Mouse (Mus musculus) CD4-positive naive resting alpha-beta T cell, adult 57 days (primary cell): ENCODE results near the gene Phlpp2. TPM values are rescaled to one million over a fixed set of nuclear protein-coding genes. Genes with fewer than 3 reads are reported as not detected.

Experiments
- total RNA-seq: library from RNA; stranded (reverse); gene quantifications from one replicate; pipeline ENCODE4 v1.2.4, GENCODE M21; 2023

Phlpp2 gene
- total RNA-seq: 6.5 TPM

DNA sequence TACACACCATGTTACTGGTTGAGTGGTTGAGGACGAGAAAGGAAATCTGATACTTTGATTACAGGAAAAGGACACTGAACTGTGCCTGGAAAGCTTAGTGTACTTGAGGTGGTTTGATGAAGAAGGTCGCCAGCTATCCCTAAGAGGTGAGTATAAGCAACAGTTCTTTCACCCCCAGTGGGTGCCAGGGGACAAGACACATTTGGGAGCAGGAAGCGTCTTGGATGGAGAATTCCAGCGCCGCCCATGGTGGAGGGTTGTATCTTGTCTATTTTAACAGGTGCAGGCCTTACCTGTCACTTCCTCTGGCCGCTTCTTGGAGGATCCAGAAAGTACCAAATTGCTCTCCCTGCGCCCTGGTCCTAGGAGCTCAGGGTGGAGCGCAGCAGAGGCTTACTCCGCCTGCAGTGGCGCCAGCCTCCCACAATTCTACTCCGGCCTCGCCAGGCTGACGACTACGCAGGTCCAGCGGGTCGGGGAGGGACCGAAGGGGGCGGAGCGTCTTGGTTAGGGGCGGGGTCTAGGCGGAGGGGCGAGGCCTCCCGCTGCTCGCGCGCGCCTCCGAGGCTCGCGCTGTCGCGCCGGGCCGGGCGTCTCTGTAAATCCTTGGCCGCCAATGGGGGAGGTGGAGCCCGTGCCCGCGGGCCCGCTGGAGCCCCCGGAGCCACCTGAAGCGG lies at the start of gene Phlpp2:
Gene Phlpp2 (plus strand): TSS at position 540 of the 677 bp plus-strand sequence.

DNA sequence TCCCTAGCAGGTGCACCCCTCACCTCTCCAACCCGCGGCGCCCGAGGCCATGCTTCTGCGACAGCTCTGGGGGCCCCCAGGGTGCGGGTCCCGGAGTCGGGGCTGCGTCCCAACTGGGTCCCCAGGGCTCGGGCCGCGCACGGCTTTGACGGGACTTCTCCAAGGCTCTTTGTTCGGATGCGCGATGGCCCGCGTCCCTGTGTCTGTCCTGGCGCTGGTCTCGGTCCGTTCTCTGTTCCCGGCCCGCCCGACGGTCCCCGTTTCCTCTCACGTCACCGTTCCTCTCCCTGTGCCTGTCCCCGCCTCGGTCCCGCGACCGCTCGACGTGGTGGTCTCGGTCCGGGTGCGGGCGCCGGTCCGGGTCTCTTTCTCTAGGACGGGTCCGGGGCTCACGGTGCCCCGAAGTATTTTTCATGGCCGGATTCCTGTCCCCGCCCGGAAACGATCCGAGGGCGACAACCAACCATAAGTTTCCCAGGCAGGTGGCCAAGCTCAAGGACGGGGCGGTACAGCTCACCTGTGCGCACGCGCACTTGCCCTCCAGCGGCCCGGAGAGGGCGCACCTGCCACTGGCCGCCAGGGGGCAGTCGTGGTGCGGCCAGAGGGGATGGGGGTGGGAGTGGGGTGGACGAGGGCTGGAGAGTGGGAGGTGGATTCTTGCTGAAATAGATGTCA lies 93.5 kb downstream of the Phlpp2 start, which contains the start of gene Marveld3:
Gene Marveld3 (minus strand): TSS at position 511 of the 675 bp plus-strand sequence.

DNA sequence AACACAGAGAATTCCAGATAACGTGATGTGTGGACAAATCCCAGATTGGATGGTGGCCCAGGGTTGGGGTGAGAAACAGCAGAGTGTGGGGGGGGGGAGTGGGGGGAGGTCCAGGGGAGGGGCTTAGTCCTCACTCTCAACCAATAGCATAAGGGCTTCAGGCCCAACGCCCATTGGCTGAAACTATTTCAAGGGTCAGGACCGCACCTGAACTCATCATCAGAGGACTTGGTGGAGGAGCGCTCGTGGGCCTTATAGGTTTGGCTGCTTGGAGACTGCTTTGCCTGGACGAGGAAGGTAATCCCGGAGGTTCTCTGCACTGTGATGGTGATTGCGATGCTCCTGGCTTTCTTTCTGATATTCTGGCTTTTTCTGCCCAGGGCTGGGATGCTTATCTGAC lies 121.9 kb downstream of the Phlpp2 start, which contains the start of gene Tat:
Gene Tat (plus strand): TSS at position 214 of the 400 bp plus-strand sequence.

Other genes with a start within 250 kb of the Phlpp2 start
- 90.7 TPM for gene Ist1, start 175.3 kb upstream of the Phlpp2 start, total RNA-seq
- gene Zfp821, start 163.0 kb upstream of the Phlpp2 start, total RNA-seq: 2.6 TPM
- gene Atxn1l, start 130.8 kb upstream of the Phlpp2 start, total RNA-seq: 26.6 TPM
- gene Ap1g1, start 90.0 kb upstream of the Phlpp2 start, total RNA-seq: 79.0 TPM
- not detected for gene Marveld3, start 93.7 kb downstream of the Phlpp2 start, total RNA-seq
- not detected for gene Tat, start 121.9 kb downstream of the Phlpp2 start, total RNA-seq
- gene Chst4, start 171.2 kb downstream of the Phlpp2 start, total RNA-seq: 0.68 TPM
- gene Zfp612, start 211.2 kb downstream of the Phlpp2 start, total RNA-seq: 3.3 TPM
- not detected for gene Gm21964, start 232.7 kb downstream of the Phlpp2 start, total RNA-seq
- not detected for gene Gm17720, start 234.2 kb downstream of the Phlpp2 start, total RNA-seq